Mouse (Mus musculus): Measurements from ENCODE around the gene Tat.

GRCm38 (mm10) chr8:109947447-109948284 lies 42.6 kb upstream of the Tat start:
- TF ChIP-seq CEBPB (IDR thresholded peaks at IDR 0.05; ENCODE audit: insufficient read depth, poor library complexity, severe bottlenecking) (no peak), POLR2A (IDR thresholded peaks at IDR 0.05; ENCODE audit: insufficient read length, low read depth) (no peak), SRF (IDR thresholded peaks at IDR 0.05; ENCODE audit: control insufficient read depth, insufficient read length, low read depth) (no peak), MYOG (IDR thresholded peaks at IDR 0.05; ENCODE audit: control insufficient read depth in 1 of 3, insufficient read depth in 1 of 3, insufficient read length in 2 of 3, low read depth in 2 of 3) (no peak), E2F4 (IDR thresholded peaks at IDR 0.05; ENCODE audit: insufficient read depth) (no peak), TCF12 (IDR thresholded peaks at IDR 0.05; ENCODE audit: insufficient read depth, poor library complexity, severe bottlenecking) (no peak)

All from myocyte (in vitro differentiated cells).